Comparison of ENCODE assay signal across 7 mouse cellular contexts in the genomic region with DNA sequence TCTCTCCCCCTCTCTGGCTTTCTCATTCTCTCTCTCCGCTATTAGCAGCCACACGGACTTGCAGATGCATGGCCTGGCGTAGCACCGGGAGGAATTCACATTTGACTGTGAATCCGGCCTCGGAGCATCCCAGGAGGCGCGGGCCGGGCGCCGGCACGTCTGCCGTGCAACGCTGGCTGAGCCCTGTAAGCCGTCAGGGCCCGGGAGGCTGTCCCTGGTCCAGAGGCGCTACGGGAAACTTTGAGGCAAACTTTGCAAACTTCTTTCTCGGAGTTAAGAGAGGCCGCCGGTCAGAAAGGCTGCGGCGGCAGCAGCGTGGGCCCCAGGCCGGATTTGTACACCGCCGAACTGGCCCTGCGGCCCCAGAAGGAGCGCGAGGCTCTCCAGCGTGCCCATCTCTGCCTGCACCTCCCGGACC. TPM values are rescaled to one million over a fixed set of nuclear protein-coding genes. Genes with fewer than 3 reads are reported as not detected.
DNase-seq lines count a peak whose midpoint lies in the region; ATAC-seq and TF ChIP-seq lines count a peak whose summit lies in the region.

No protein-coding gene starts in this region.

- WGBS in limb, embryonic 13.5 days, result 2% methylated on average over 32 of the region's 32 CpGs
- WGBS in midbrain, postnatal 0 days, result 5% methylated on average over 31 of the region's 32 CpGs

- intact Hi-C loops in heart, postnatal 36 days (cut with DNase I), result loop anchor here (10.0 kb wide), 1 partner anchor 920 kb away; no protein-coding TSS in a partner anchor

- H3K4me1 ChIP-seq in limb, embryonic 13.5 days, result peaks cover 47% of the 10 kb centered on the region
- H3K4me1 ChIP-seq in midbrain, postnatal 0 days (ENCODE audit: insufficient read depth, low read length), result 0 out of 2 replicates have a peak, but pooled peaks cover 6% of the 10 kb centered on the region

- H3K9ac ChIP-seq in limb, embryonic 13.5 days, result peak overlapping the region; percentile 14; the same call in 1 of the 2 replicates
- H3K9ac ChIP-seq in midbrain, postnatal 0 days (replicated peaks; ENCODE audit: low read length, poor library complexity, severe bottlenecking), result peak overlapping the region; percentile 36; the same call in 1 of the 2 replicates

- H3K27ac ChIP-seq in limb, embryonic 13.5 days, result no peak overlapping the region
- H3K27ac ChIP-seq in midbrain, postnatal 0 days (ENCODE audit: low read depth, low read length), result peak overlapping the region; percentile 43; the same call in 1 of the 2 replicates

- no peak for ATAC-seq in limb, embryonic 13.5 days (ENCODE audit: low FRiP score, low read depth)
- no peak for ATAC-seq in midbrain, postnatal 0 days (ENCODE audit: low FRiP score)
- ATAC-seq in megakaryocyte-erythroid progenitor cell, adult 5-6 weeks (replicated peaks; ENCODE audit: low FRiP score, low TSS enrichment, poor library complexity, severe bottlenecking), result no peak

- peak; percentile 66 for DNase-seq in Muller cell, postnatal 12 days (ENCODE audit: inconsistent ontology term)
- DNase-seq in embryo, embryonic 10.5 days (ENCODE audit: low spot score), result peak; percentile 74
- peak; percentile 34 to 60 for DNase-seq in heart, postnatal 36 days
- DNase-seq in midbrain, postnatal 0 days (ENCODE audit: low spot score), result no peak
- no peak for DNase-seq in cerebellum, adult 8-10 months

- H3K9me3 ChIP-seq in limb, embryonic 13.5 days, result no peaks in the 10 kb centered on the region
- no peaks in the 10 kb centered on the region for H3K9me3 ChIP-seq in midbrain, postnatal 0 days (ENCODE audit: low read length)

- H3K4me2 ChIP-seq in limb, embryonic 13.5 days (replicated peaks), result peak overlapping the region; percentile 58
- H3K4me2 ChIP-seq in midbrain, postnatal 0 days (ENCODE audit: low read depth, low read length, poor library complexity, severe bottlenecking), result peak overlapping the region; percentile 46

- TF ChIP-seq CTCF in midbrain, postnatal 0 days (IDR thresholded peaks at IDR 0.05), result no peak

- H3K27me3 ChIP-seq in limb, embryonic 13.5 days, result peaks cover 99% of the 10 kb centered on the region
- peaks cover 18% of the 10 kb centered on the region; the same call in 1 of the 2 replicates for H3K27me3 ChIP-seq in midbrain, postnatal 0 days (ENCODE audit: insufficient read depth, low read length)

- peak overlapping the region; percentile 29 for H3K4me3 ChIP-seq in limb, embryonic 13.5 days
- peak overlapping the region; percentile 26 for H3K4me3 ChIP-seq in midbrain, postnatal 0 days (ENCODE audit: low read depth, low read length)

- H3K36me3 ChIP-seq in limb, embryonic 13.5 days, result no peaks in the 10 kb centered on the region
- no peaks in the 10 kb centered on the region for H3K36me3 ChIP-seq in midbrain, postnatal 0 days (ENCODE audit: insufficient read depth, low read length)

RNA-seq across cellular contexts. Expression of a gene that starts 3.4 kb away (rescaled TPM):
- total RNA-seq in heart, postnatal 36 days (2021), result 10 to 100 TPM; 30.0 to 41.2 TPM
- polyA plus RNA-seq in limb, embryonic 13.5 days (2015; fragmentation: Nextera tagmentation; extraction: Ambion mirVana), result 12.1 and 13.3 TPM in 2 replicates
- total RNA-seq in midbrain, postnatal 0 days (2014; rRNA removed), result 27.2 and 27.3 TPM in 2 replicates
- 10.6 and 13.4 TPM in 2 replicates for polyA plus RNA-seq in midbrain, postnatal 0 days (2015; fragmentation: Nextera tagmentation; extraction: Ambion mirVana)
- total RNA-seq in megakaryocyte-erythroid progenitor cell, adult 5-6 weeks (2014; fragmentation: Nextera tagmentation), result not detected in 2 replicates
- total RNA-seq in megakaryocyte-erythroid progenitor cell, adult 5-6 weeks (2017), result not detected in 2 replicates

Comparison
In these comparisons a context has a peak if more than half of its experiments do, and no peak if none do; other contexts are left out.
1. DNase-seq: peak in Muller cell, postnatal 12 days (single experiment), embryo, embryonic 10.5 days (single experiment) and heart, postnatal 36 days (2 of 2); none in midbrain, postnatal 0 days (single experiment) and cerebellum, adult 8-10 months (single experiment).
2. RNA of a gene that starts 3.4 kb away (total RNA-seq): 30.0 to 41.2 TPM in heart, postnatal 36 days and 27.2 to 27.3 TPM in midbrain, postnatal 0 days; not detected in megakaryocyte-erythroid progenitor cell, adult 5-6 weeks; every median in the first group is over 10 times any median in the second.